Mouse (Mus musculus) testis, postnatal 10 days (tissue): ENCODE data around the gene Lrrc75a.

ENCODE experiments used
- DNase-seq: peaks from one replicate; pipeline ENCODE4 v3.0.0; 2021; ENCODE audit warnings: low spot score

Gene Lrrc75a

GRCm38 (mm10) chr11:62645337-62645675, 3.0 kb downstream of the Lrrc75a start:
- DNase-seq, result peak; percentile 76

GRCm38 (mm10) chr11:62644602-62645336, 3.6 kb downstream of the Lrrc75a start:
- DNase-seq, result no peak

DNA sequence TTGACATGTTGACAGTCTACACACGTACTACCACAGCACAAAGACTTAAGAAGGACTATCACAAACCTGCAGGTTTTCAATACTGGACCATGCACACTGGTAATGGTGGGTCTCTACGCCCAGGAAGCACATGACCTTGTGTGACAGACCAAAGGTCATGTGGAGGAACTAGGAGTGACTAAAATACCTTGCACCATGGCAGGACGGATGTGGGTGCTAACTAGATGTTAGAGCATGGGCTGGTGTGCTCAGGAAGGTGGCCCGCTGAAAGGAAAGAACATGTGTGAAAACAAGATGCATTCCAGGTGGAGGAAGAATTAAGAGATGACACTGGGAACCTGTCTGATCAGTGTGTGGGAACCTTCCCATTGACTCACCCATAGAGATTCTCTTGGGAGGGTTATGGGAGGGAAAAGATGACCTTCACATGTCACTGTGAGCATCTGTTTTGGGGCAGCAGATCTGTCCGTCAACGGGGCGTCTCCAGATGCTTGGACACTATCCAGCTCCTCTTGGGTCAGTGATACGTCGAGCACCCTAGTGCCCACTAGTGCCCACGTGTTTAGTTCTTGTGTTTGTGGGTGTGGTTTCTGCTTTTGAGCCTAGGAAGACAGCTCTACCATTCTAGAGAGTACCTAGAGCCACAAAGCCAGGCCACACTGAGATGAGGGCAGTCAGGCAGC, 4.5 kb downstream of the Lrrc75a start:
- DNase-seq, result no peak

GRCm38 (mm10) chr11:62643011-62643631, 5.2 kb downstream of the Lrrc75a start:
- DNase-seq, result peak; percentile 76

DNA sequence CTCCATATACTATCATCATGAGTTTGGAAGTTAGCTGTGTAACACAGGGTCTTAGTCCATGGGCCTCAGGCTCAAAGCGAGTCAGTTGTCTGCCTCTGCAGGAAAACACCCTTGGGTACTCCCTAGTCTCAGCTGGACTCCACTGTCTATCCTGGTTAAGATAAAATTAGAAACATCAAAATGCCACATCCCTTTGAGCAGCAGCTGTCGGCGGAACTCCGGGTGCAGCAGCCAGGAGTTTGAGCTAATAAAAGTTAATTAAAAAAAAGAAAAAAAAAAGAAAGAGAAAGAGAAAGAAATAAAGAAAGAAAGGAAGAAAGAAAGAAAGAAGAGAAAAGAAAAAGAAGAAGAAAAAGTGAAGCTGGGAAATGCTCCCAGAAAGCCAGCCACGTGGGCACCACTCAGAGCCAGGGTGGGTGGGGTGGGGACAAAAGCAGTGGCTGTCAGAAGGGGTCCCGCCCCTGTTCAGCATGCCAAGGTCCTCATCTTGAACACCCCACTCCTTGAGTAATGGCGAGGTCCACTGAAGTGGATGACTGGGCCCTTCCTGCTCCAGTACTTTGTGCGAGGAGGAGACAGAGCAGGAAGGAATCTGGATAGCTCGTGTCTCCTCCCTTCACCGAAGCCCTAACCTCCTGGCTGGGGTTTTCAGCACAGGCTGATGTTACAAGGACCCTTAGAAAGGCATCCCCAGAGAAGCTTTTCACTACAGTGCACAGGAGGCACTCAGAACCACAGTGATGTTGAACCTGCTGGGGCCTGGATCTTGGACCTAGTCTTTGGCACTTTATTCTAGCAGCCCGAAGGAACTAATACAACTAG, 6.1 kb downstream of the Lrrc75a start:
- DNase-seq, result no peak

- DNase-seq, result no peak
Measured at GRCm38 (mm10) chr11:62640378-62640777, 7.9 kb downstream of the Lrrc75a start.

DNA sequence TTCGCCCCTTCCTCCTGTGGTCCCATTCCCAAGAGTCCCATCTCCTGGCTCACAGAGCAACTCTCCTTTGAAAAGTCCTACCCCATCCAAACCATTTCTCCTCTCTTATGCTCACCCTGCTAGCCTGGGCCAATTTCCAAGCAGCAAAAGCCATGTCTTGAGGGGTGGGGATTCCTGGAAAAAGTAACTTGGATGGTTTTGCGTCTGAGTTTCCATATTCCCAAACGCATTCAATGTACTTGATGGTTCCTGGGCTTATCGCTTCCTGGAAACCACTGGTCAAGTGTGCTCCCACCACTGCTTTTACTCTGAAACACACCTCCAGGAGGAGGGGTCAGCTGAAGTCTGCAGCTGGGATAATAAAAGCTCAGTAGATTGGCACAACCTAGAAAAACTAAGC, 9.9 kb downstream of the Lrrc75a start:
- no peak for DNase-seq

- DNase-seq, result no peak
Measured at GRCm38 (mm10) chr11:62637806-62638205, 10.5 kb downstream of the Lrrc75a start.

DNA sequence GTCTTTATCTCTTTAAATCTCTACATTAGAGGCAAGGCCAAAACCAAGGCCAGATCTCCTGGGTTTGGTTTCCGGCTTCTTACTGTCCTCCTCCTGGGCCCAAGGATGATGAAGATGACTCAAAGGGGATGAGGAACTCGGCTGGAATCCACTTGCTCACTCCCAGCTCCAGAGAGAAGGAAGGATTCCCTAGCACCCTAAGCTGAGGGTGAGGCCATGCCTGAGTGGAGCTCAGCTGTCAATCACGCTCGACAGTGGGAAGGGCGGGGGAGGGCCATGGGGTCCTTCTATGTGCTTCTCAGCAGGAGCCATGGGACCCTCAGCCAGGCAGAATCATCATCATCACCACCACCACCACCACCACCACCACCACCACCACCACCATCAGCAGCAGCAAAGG, 10.9 kb downstream of the Lrrc75a start:
- DNase-seq, result no peak

DNA sequence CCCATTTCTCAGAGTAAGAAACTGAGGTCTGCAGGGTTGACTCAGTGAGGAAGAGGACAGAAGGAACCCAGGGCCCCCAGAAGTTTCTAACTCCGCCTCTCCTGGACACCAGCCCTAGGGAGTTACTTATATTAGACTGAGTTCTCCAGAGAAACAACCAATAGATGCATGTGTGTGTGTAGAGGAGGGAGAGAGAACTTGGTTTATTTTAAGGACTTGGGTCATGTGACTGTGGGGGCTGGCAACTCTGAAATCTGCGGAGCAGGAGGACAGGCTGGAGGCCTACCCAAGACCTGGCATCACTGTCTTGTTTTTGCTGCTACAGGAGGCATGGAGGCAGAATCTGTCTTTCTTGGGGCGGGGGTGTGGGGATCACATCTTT, 11.5 kb downstream of the Lrrc75a start:
- no peak for DNase-seq

DNA sequence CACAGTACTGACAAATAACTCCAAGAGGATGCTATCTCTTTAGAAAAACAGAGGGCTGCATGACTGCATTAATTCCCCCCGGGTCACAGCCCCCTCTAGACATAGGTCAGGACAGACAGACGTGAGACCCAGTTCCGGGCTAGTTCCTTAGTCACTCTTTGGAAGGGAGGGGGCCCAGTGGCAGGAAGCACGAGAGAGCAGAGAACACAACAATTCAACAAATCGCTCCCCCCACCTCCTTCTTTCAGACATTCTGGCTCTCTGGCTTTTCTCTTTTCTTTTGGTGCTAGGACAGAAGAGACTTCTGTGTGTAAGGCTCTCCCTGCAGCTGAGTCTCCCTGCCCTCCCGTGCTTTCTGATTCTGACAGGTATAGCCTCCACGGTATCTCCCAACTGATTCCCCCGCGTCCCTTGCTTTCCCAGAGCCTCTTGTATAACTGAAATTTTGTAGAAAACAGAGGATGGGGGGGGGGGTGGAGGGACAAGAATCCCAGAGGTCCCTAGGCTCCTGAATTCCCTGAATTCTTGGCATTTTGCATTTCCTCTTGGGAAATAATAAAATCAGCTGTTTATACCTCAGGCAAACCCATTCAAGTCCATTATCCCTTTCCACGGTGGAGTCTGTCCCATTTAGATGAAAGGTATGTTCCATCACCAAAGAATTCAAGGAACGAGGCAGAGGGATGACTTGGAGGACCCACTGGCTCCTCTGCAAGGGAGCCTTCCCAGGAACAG, 12.1 kb downstream of the Lrrc75a start:
- no peak for DNase-seq

DNA sequence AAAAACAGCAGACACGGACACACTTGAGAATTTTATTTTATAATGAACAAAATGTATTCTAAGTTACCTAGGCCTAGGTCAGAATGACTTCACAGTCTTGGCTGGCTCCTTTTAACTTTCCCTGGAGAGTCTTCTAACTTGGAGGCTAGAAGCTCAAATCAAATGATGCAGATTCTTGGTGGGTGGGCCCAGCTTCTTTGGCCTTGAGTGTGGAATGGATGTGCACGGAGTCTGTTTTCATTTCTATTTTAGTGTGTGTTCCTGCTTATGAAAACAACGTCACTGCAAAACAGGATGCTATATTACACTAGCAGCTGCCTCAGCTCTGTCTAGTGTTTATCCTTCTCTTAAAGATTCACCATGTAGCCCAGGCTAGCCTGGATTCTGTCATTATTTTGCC, 12.9 kb downstream of the Lrrc75a start:
- no peak for DNase-seq

GRCm38 (mm10) chr11:62631138-62631537, 17.2 kb downstream of the Lrrc75a start:
- DNase-seq, result no peak

GRCm38 (mm10) chr11:62630225-62630821, 18.0 kb downstream of the Lrrc75a start:
- no peak for DNase-seq

DNA sequence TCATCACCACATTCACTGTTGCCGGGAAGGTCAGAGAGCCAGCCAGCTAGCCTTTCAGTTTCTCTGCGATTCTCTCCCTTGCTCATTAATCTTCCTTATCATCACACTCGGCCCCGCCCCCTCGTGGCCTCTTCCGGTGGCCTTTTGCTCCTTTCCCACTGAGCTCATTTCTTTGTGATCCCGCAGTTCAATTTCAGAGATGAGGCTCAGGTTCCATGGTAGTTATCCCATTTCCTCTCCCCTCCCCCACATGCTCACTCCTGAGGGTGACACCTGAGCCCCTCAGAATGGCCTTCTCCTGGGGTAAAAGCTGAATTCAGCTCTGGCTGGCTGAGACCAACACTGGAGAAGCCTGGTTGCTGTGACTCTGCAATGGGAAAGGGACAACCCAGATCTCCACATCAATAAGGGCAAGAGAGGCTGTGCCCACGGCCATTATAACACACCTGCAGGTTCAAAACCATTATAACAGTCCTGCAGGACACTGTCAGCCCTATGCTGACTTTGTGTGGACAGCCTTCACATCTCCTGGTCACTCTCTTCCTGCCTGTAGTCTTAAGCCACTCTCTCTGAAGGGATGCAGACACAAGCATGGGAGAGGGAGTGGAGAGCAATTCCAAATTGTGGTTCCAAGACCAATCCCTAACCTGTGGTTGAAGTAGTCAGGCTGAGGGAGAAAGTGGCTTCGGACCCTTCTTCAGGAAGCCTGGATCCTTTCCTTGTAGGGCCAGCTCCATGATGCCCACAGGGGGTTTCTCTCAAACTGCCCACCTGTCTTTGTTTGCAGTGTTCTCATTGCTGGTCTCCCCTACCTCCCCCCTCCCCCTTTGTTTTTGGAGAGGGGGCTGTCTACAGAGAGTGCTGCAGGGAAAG, 18.7 kb downstream of the Lrrc75a start:
- DNase-seq, result no peak

DNA sequence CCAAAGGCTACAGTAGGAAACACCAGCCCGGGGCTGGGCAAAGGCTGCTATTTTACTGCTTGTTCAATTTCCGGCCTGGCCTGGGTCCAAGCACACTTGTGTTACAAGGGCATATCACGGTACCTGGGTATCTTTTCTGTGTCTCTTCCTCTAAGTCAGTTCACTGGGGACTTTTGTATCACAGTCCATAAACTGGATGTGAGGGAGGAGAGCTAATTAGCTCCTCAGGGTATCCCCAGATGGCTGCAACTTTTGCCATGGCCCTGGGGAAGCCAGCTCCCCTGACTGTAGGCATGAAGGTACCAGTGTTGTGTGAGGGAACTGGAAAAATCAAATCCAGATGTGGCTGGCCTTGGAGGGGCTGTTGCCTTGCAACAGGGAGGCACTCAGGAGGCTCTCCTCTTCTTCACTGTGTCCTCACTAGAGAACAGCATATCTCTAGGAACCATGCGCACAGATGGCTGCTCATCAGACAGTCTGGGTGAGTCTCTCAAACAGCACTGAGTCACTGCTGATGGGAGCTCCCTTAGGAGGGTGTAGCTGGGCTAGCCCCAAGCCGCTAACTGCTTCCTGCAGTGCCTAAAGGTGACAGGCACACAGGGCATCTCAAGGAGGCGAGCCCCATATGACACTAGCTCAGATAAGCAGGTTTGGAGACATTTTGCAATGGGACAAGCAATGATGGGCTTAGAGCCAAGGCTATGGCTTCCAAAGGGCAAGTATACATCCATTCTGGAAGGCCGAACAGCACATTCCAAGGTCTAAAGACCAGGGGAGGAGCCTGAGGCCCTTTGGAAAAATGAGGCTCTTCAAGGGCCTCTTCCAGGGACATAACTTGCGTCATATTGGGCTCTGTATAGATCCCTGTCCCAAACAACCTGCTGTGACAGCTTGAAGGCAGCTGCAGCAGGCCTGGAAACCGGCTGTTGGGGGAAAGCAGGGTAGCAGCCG, 23.7 kb downstream of the Lrrc75a start:
- DNase-seq, result peak; percentile 67

GRCm38 (mm10) chr11:62622850-62623249, 25.5 kb downstream of the Lrrc75a start:
- no peak for DNase-seq

GRCm38 (mm10) chr11:62621586-62622283, 26.6 kb downstream of the Lrrc75a start:
- DNase-seq, result no peak

DNA sequence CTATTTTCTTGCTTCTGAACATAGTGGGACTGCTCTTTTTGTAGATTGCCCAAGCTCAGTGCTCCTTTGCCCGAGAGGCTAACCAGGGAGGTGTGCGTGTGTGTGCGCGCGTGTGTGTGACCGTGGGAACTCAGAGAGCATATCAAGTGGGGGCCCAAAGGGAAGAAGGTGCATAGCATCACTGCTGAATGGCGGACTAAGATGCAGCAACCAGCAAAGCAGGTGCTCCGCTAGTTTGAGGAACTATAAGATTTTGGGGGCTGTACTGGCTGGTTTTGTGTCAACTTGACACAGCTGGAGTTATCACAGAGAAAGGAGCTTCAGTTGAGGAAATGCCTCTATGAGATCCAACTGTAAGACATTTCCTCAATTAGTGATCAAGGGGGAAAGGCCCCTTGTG, 27.2 kb downstream of the Lrrc75a start:
- no peak for DNase-seq
